Mouse (Mus musculus) hindbrain, postnatal 0 days (tissue): ENCODE data around the gene Krt12. TPM values are rescaled to one million over a fixed set of nuclear protein-coding genes. Genes with fewer than 3 reads are reported as not detected.
A peak's percentile ranks its signal among the peaks of the same experiment; 100 is the strongest.

Experiments
- ATAC-seq: fragments of 200-750 bp; cut with Nextera tagmentation; 2 replicates; pipeline ENCODE4 v1.8.0; 2017; ENCODE audit warnings: mild to moderate bottlenecking, moderate TSS enrichment, moderate library complexity
- DNase-seq: peaks from one replicate; pipeline ENCODE4 v3.0.0-alpha.2; 2015; ENCODE audit warnings: low spot score
- H3K27ac ChIP-seq: fragments of 300-500 bp; sonication (generic); 2 replicates; pipeline ENCODE4 v1.5.1; 2014; ENCODE audit warnings: mild to moderate bottlenecking
- H3K27me3 ChIP-seq: fragments of 300-500 bp; sonication (generic); 2 replicates; pipeline ENCODE4 v1.6.1; 2014; ENCODE audit warnings: low read length, mixed read lengths; ENCODE audit not compliant: insufficient read depth
- H3K36me3 ChIP-seq: fragments of 300-500 bp; sonication (generic); 2 replicates; pipeline ENCODE4 v1.6.1; 2014; ENCODE audit warnings: low read length, mixed read lengths; ENCODE audit not compliant: insufficient read depth
- H3K4me1 ChIP-seq: fragments of 300-500 bp; sonication (generic); 2 replicates; pipeline ENCODE4 v1.6.1; 2014; ENCODE audit warnings: antibody characterized with exemption, low read length, mixed read lengths; ENCODE audit not compliant: insufficient read depth
- H3K4me2 ChIP-seq: fragments of 300-500 bp; sonication (generic); 2 replicates; pipeline ENCODE4 v1.6.1; 2014; ENCODE audit warnings: low read depth, mild to moderate bottlenecking, low read length, moderate library complexity, mixed read lengths
- H3K4me3 ChIP-seq: fragments of 300-500 bp; sonication (generic); 2 replicates; pipeline ENCODE4 v1.5.1; 2014; ENCODE audit warnings: low read length
- H3K9ac ChIP-seq: fragments of 300-500 bp; sonication (generic); replicated peaks from 2 replicates; pipeline ENCODE4 v1.6.1; 2014; ENCODE audit warnings: mild to moderate bottlenecking, low read length, moderate library complexity, mixed read lengths
- H3K9me3 ChIP-seq: fragments of 300-500 bp; sonication (generic); 2 replicates; pipeline ENCODE4 v1.6.1; 2016; ENCODE audit warnings: low read length, mixed read lengths
- CTCF ChIP-seq: IDR thresholded peaks from 2 replicates; pipeline ENCODE4 v1.5.1; 2016; ENCODE audit warnings: antibody characterized with exemption, control low read depth, low read depth
- WGBS: fragments of 180-500 bp; shearing (Covaris S2); extraction: QIAGEN DNeasy Blood & Tissue Kit; methylation state at CpG from one replicate; pipeline ENCODE4 v1.1.7; 2014; 5-methylcytosine and 5-hydroxymethylcytosine counted together
- polyA plus RNA-seq: library from polyadenylated mRNA; unstranded; fragments of >200 nt; fragmentation: Nextera tagmentation; extraction: Ambion mirVana; gene quantifications from 2 replicates; pipeline ENCODE4 v1.2.1, GENCODE M21; 2015
- total RNA-seq: library from RNA; depleted of rRNA; stranded (reverse); fragments of >200 nt; gene quantifications from 2 replicates; pipeline ENCODE4 v1.2.3, GENCODE M21; 2014

Krt12 gene
- total and polyA plus RNA-seq, 2 experiments from 2014 or later = 0.50 to 0.68 TPM

DNA sequence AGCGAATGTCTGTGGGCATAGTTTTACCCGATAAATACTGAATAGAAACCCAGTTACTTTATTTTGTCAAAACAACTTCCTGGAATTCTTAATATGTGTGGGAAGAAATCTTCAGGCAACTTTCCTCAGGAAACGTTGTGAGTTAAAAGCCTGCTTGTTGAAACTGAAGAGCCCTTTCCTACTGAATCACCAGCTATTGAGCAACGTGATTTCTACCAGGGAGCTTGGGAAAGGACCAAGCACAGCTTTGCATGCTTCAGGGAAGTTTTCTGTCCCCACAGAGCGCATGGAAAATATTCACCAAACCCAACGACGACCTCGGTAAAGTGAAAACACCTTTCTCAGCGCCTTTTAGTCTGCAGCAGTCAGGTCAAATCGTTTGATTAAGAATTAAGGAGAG, 15.9 kb downstream of the Krt12 start:
- Histone ChIP-seq H3K27ac (no peak overlapping the region), H3K4me1 (no peaks in the 10 kb centered on the region), H3K4me3 (no peak overlapping the region), H3K9ac (no peak overlapping the region), H3K36me3 (no peaks in the 10 kb centered on the region), H3K27me3 (no peaks in the 10 kb centered on the region), H3K4me2 (no peak overlapping the region), H3K9me3 (no peaks in the 10 kb centered on the region)
- no peak for TF ChIP-seq CTCF
- ATAC-seq (no peak), DNase-seq (no peak)
- WGBS = 76% methylated on average over 10 of the region's 10 CpGs

DNA sequence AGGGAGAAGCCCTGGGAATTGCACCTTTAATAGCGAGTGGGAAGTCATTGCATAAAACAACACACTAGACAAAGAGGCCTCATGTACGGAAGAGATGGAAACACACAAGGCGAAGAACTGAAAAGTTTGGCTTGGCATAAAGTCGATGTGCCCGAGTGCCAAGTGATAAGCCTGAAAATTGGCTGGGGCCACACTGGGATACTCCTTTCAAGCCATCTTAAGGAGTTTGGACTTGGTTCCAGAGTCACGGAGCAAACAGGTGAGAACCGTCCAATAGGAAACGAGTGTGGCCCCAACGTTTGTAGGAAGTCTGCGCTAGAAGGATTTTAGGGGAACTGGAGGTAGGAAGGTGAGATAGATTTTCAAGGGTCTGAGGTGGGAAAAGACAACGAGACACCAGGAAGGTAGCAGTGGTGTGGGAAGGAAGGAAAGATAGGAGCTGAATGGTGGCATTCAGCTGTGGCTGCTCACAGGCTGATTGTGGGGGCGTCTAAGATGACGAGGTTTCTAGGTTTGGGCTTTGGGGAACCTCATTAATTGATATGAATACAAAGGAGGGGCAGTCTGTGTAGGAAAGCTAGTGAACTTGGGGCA, 22.0 kb downstream of the Krt12 start:
- H3K9me3 ChIP-seq = no peaks in the 10 kb centered on the region
- DNase-seq = no peak
- no peaks in the 10 kb centered on the region for H3K4me1 ChIP-seq
- TF ChIP-seq CTCF = no peak
- no peak overlapping the region for H3K27ac ChIP-seq
- H3K9ac ChIP-seq = no peak overlapping the region
- no peak overlapping the region for H3K4me2 ChIP-seq
- no peaks in the 10 kb centered on the region for H3K27me3 ChIP-seq
- ATAC-seq = no peak
- WGBS = 94% methylated on average over 13 of the region's 13 CpGs
- H3K4me3 ChIP-seq = no peak overlapping the region
- no peaks in the 10 kb centered on the region for H3K36me3 ChIP-seq

DNA sequence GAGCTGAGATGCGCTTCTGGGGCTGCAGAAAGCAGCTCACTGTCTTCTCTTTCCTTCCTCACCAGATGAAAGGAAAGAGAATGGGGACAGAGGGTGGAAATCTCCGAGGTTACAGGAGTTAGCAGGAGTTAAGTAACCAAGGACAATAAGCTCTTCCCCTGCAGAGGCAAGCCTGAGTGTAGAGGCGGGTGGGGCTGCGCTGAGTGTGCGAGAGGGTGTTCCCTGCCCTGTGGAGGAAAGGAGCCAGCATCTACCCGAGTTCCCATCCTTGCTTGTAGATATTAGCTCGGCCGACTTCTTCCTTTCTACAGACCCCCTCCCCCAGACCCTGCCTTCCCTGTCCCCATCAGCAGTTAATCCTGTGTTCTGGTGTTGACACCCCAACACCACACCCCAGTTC, 23.2 kb downstream of the Krt12 start:
- H3K36me3 ChIP-seq = no peaks in the 10 kb centered on the region
- H3K9me3 ChIP-seq = no peaks in the 10 kb centered on the region
- no peak overlapping the region for H3K4me3 ChIP-seq
- no peak overlapping the region for H3K4me2 ChIP-seq
- 70% methylated on average over 8 of the region's 8 CpGs for WGBS
- H3K9ac ChIP-seq = no peak overlapping the region
- TF ChIP-seq CTCF = no peak
- no peaks in the 10 kb centered on the region for H3K27me3 ChIP-seq
- H3K27ac ChIP-seq = no peak overlapping the region
- DNase-seq (no peak), ATAC-seq (no peak)
- no peaks in the 10 kb centered on the region for H3K4me1 ChIP-seq

DNA sequence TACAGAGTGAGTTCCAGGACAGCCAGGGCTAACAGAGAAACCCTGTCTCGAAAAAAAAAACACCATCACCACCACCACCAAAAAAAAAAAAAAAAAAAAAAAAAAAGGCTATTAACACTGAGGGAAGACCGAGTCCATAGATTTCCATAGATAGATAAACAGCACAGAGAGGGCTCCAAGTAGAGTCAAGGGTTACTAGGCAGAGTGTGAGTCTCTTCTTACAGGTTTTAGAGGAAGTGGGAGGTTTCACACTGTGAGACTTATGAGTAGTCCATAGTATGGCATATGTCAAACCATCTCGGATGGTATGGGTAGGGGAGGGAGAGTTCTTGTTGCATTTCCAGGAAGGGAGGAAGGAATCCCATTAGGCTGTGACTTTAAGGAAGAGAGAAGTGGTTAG, 24.0 kb downstream of the Krt12 start:
- Histone ChIP-seq H3K27me3 (no peaks in the 10 kb centered on the region), H3K4me1 (no peaks in the 10 kb centered on the region), H3K27ac (no peak overlapping the region), H3K9me3 (no peaks in the 10 kb centered on the region), H3K36me3 (no peaks in the 10 kb centered on the region), H3K9ac (no peak overlapping the region), H3K4me3 (no peak overlapping the region), H3K4me2 (no peak overlapping the region)
- no peak for TF ChIP-seq CTCF
- ATAC-seq (no peak), DNase-seq (no peak)
- 71% methylated on average over 3 of the region's 3 CpGs for WGBS

DNA sequence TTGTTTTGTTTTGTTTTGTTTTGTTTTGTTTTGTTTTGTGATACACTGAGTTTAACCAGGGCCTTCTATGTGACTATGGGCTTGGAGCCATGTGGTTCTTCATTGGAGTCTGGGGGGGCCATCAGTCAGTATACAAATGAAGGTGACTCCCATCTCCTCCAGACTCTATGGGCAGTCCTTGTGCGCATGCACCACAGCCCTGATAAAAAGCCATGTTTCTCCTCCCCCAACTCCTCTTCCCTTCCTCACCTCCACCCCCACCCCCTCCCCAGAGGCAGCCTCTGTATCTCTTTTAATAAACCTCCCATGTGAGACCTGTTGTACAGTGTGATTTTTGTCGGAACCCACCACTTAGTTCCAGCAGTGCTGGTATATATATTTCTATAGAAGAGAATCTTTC, 25.4 kb downstream of the Krt12 start:
- 88% methylated on average over 2 of the region's 2 CpGs for WGBS
- no peak overlapping the region for H3K9ac ChIP-seq
- no peak for TF ChIP-seq CTCF
- no peak for DNase-seq
- H3K4me3 ChIP-seq = no peak overlapping the region
- no peaks in the 10 kb centered on the region for H3K4me1 ChIP-seq
- no peak for ATAC-seq
- no peak overlapping the region for H3K27ac ChIP-seq
- H3K9me3 ChIP-seq = no peaks in the 10 kb centered on the region
- H3K36me3 ChIP-seq = no peaks in the 10 kb centered on the region
- no peaks in the 10 kb centered on the region for H3K27me3 ChIP-seq
- no peak overlapping the region for H3K4me2 ChIP-seq

DNA sequence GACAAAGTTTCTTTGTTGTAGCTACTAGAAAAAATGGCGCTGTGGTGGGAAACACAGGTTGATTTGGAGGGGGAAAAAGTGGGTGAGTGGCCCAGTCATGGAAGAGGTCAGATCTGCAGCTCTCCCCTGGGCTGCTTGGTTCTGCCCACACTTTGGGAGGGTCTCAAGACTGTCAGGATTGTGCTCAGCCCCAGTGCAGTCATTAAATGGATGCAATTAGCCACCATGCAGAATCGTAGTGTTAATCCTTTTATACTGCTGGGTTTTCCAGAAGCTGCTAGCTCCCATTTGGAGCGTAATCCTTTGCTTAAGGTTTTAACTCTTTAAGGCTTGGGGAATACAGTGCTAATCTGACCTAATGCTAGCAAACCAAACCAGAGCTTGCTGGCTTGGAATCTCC, 26.0 kb downstream of the Krt12 start:
- Histone ChIP-seq H3K4me3 (no peak overlapping the region), H3K4me1 (no peaks in the 10 kb centered on the region), H3K4me2 (no peak overlapping the region), H3K27me3 (no peaks in the 10 kb centered on the region), H3K27ac (no peak overlapping the region), H3K9me3 (no peaks in the 10 kb centered on the region), H3K9ac (no peak overlapping the region), H3K36me3 (no peaks in the 10 kb centered on the region)
- DNase-seq (peak; percentile 14), ATAC-seq (no peak)
- WGBS = 52% methylated on average over 3 of the region's 3 CpGs
- TF ChIP-seq CTCF = no peak

DNA sequence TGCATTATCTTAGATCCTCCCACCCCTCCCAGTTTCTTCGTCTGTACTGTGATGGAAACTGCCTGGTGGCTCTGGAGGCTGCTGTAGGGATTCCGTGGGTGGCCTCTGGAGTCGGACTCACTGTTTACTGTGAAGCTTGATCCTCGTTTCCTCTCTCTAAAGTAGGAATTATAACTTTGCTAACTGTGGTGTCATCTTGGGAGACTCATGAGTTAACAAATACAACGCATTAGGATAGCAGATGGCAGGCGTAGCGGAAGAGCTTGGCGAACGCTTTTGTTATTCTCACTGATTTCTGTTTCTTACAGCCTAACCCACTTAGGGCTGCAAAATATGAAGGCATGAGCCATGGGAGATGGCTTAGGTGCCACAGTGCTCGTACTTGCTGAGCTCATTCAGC, 29.6 kb downstream of the Krt12 start:
- ATAC-seq = no peak
- H3K36me3 ChIP-seq = no peaks in the 10 kb centered on the region
- DNase-seq = no peak
- no peaks in the 10 kb centered on the region for H3K9me3 ChIP-seq
- H3K9ac ChIP-seq = no peak overlapping the region
- H3K4me3 ChIP-seq = no peak overlapping the region
- no peaks in the 10 kb centered on the region for H3K4me1 ChIP-seq
- H3K4me2 ChIP-seq = no peak overlapping the region
- TF ChIP-seq CTCF = no peak
- WGBS = 72% methylated on average over 10 of the region's 10 CpGs
- H3K27me3 ChIP-seq = no peaks in the 10 kb centered on the region
- H3K27ac ChIP-seq = no peak overlapping the region
